Mouse (Mus musculus) gastrocnemius, postnatal 4 days (tissue): Measurements from ENCODE around the gene Pdzd2. TPM values are rescaled to one million over a fixed set of nuclear protein-coding genes. Genes with fewer than 3 reads are reported as not detected.

Source experiments
- DNase-seq, 2 experiments: peaks; one replicate each; pipeline ENCODE4 v3.0.0; 2021 to 2022; ENCODE audit warnings: low spot score in 2 of 2, mixed read lengths in 2 of 2
- total RNA-seq, 2 experiments: library from RNA; stranded (reverse); gene quantifications; 2 replicates each; pipeline ENCODE4 v1.2.3; 2021

Pdzd2 gene
- total RNA-seq, 2 experiments from 2014 or later, result 50.8 to 58.0 TPM

GRCm38 (mm10) chr15:12734221-12734620 lies 5.5 kb downstream of the Pdzd2 start:
- no peak for DNase-seq

GRCm38 (mm10) chr15:12732613-12733012 lies 7.1 kb downstream of the Pdzd2 start:
- DNase-seq, result no peak

GRCm38 (mm10) chr15:12728381-12728780 lies 11.3 kb downstream of the Pdzd2 start:
- DNase-seq, result no peak

DNA sequence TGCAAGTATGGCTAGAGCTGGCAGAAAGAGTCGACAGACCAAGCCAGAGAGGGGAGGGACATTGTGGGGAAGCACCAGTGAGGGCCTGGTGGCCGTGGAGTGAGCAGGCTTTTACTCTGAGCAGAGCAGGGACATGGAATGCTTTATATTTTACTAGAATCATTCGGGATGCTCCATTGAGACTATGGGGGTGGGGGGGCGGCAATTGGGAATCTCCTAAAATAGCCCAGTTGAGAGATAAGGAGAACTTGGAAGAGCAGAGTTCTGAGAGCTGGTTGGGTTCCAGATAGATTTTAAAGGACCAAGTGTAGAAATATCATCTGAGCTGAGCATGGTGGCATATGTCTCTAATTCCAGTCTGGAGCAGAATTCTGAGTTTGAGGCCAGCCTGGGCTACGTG lies 14.5 kb downstream of the Pdzd2 start:
- no peak for DNase-seq

DNA sequence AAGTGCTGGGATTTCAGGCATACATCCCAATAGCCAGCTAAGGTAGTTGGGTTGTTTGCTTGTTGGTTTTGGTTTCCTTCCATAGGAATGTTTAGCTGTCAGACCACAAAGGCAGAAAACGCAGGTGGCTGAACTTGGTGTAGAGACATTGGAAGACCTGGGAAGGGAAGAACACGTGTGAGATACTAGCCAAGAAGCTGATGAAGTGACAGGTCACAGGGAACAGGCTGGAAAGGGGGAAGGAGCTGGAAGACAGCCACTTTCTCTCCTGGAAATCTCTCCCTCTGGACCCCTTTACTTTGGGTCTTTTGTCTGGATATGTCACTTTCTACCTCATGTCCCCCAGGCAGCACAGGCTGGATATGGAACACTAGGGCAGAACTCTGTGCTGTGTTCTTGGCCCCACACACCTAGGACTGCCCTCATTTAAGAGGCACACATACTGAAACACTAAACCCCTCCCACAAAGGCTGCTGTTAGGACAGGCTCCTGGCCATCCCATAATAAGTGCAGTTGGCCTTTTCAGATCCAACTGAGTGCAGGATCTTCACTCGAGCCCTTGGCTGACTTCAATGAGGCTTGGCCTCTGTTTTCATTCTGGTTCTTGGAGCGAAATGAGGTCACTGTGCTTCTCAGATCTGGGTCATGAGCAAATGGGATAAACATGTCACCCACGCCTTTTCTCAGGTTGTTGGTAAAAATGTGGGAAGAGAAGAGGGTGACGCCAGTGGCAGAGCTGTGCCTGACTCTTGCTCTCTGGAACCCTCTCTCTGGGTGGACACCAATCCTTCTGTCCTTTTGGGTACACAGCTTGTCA lies 17.8 kb downstream of the Pdzd2 start:
- no peak for DNase-seq

GRCm38 (mm10) chr15:12718819-12719218 lies 20.9 kb downstream of the Pdzd2 start:
- DNase-seq, result no peak

DNA sequence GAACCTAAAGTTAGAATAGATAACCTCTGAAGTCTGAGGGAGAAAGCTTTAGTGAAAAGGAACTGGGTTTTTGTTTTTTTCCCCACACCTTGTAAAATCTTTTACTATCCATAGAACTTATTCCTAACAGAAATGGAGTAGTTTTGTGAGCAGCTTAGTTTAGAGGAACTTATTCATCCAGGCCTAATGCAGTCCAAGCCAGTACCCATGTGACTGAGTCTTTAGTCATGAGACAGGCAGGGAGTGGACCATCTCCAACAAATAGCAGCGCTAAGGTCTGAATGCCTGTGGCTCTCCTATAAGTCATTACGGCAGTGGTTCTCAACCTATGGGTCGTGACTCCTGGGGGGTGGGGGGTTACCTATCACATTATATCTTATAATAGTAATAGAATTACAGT lies 22.3 kb downstream of the Pdzd2 start:
- DNase-seq, result no peak

DNA sequence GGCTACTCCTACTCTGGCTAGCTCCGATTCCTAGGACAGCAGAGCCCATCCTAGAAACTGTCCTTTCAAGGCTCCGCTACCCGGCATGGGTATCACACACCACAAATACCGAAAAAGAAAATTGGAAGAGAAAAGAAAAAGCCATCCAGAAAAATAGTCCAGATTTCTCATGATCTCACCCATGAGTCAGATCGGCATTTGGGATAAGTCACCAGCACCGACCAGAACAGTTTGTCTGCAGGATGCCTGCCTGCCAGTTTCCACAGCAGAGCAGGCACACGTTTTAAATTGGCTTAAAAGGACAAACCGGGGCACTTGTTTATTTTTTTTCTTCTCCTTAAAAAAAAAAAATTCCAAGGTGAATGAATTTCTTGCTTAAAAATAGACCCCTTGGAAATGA lies 22.8 kb downstream of the Pdzd2 start:
- no peak for DNase-seq

DNA sequence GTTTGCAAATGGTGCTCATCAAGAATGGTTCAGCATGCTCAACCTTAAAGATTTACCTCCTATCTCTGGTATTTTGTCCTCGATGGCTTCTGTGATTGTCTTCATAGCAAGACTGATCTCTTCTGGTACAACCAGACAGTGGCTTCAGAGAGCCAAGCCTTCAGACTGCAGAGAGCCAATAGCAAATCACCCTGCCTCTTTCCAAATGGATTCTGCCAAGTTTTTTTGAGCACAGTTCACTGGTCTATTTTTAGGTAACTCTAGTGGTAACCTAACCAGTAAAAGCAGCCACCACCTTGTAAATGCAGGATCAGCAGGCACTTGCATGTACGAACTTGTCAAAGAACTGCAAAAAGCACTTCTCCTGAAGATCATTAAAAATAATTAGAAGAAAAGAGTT lies 25.4 kb downstream of the Pdzd2 start:
- no peak for DNase-seq

- no peak for DNase-seq
Observed at GRCm38 (mm10) chr15:12713216-12713615, 26.5 kb downstream of the Pdzd2 start.

GRCm38 (mm10) chr15:12710036-12710435 lies 29.7 kb downstream of the Pdzd2 start:
- DNase-seq, result peak in 1 of 2 experiments; percentile 39

DNA sequence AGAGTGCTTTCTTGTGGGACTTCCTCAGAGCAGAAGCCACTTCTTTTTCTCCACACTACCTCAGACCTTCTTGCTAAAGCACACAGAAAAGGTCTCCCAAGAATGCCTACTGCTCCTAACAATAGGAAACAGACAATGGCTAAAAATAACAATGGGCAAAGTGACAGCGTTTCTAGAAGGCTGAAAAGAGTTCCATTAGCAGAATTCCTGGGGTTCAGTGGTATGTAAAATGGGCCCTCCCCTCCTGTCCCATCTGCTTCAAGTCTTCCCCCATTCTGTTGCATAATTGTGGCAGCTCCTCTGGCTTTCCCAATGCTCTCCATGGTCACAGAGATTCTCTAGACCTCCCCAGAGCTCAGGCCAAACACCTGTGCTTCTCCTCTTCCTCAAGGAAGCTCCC lies 31.4 kb downstream of the Pdzd2 start:
- no peak for DNase-seq

DNA sequence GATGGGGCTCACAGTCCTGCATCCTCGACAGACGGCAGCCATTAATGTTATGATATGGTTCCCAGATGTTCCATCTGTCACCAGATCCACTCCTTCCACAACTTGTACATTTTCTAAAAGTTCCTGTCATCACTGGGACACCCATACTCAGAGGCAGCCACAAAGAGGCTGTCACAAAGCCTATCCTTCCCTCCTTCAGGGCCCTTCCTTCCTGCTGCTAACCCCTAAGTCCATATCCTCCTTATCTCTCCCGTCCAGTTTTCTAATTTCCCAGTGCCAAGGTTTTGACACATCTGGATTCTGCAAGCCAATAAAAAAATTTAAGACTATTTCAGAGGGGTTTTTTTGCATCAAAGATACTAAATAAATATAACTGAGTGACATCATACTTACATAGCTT lies 32.8 kb downstream of the Pdzd2 start:
- DNase-seq, result no peak

- DNase-seq, result no peak
Observed at GRCm38 (mm10) chr15:12700367-12700766, 39.4 kb downstream of the Pdzd2 start.

DNA sequence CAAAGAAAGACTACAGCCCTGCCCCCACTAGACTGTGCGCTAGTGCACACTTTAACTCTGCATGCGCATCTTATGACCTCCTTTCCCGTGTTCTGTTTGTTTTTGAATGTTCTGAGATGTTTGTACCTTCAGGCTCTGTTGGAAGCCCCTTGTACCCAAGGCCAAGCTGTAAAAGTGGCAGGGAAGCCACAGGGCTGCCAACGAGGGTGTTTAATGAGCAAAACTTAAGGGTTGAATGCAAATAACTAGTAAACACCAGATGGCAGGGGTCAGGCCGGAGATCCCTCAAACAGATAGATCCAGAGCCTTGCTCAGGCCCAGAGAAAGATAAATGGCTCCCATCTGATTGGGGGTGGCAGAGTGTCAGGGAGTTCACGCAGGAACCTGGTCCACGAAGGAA lies 42.0 kb downstream of the Pdzd2 start:
- DNase-seq, result no peak

- DNase-seq, result no peak
Observed at GRCm38 (mm10) chr15:12696889-12697288, 42.8 kb downstream of the Pdzd2 start.

DNA sequence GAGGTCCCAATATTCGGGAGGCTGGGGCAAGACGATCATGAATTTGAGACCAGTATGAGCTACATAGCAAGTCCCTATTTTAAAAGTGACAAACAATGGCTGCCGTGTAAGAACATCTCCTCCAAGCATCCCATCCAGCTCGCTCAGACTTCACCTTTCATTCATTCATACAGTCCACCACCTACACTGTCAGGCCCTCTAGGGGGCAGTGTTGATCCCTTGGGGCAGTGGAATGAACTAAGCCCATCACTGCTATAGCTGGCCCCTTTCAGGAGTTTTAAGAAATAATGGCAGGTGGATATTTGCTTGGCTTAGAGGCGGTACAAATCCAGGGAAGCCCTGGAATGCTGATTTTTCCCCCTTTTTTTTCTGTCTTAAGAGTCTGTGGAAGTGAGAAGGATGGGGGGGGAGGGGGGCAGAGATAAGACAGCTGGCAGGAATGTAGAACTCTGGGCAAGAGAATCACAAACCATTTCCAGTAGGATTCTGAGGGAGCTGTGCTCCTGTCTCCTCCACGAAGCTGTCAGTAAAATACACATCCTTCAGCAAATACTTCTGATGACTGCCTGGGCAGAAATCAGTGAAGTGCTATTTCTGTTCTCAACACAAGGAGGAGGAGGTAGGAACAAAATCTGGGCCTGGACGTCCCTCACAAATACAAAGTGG lies 49.9 kb downstream of the Pdzd2 start:
- no peak for DNase-seq

DNA sequence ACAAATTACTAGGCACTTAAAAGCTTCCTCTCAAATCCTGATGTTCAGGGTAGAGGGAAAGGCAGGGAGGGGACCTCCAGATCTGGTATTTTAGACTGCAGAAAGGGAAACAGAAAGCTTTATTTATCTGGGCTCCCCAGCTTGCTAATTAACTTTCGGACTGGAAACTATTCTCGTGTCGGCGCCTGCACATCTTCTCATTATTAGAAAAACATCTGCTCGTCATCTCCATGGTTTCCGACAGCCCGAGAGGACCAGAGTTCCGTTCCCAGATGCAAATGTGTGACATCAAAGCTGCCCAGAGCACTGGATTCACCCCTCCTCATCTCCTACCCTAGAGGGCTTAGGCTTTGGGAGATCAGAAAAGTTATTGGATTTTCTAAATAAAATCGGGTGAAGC lies 57.2 kb downstream of the Pdzd2 start:
- no peak for DNase-seq

DNA sequence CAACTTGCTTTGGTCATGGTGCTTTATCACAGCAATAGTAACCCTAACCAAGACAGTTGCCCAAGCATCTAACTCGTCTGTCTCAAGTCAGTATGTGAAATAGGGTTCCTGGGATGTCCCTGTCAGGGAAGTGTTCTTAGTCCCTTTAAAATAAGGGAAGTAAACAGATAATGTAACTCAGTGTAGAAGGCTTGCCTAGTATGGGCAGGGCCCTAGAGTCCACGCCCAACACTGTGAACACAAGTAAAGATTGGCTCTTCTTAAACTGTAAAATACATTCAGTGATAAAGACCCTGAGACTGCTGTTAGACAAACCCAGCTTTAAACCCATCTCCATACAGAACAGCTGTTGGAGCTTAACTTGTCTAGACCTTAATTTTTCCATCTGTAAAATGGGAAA lies 57.8 kb downstream of the Pdzd2 start:
- DNase-seq, result no peak

GRCm38 (mm10) chr15:12680750-12681149 lies 59.0 kb downstream of the Pdzd2 start:
- peak in 1 of 2 experiments; percentile 54 for DNase-seq

DNA sequence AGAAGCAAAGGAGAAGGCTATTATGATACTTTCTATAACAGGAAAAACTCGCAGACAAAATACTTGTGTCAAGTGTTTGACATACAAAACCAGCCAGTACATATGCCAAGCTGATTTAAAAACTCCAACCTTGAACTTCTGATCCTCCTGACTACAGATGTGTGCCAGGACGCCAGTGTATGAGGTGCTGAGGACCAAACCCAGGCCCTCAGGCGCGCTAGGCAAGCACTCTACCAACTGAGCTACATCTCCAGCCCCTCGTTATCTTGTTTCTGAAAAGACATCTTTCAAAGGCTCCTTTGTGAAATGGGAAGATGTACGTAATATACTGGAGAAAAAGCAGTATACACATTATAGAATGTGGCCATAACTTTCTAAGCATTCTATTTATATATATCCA lies 59.7 kb downstream of the Pdzd2 start:
- no peak for DNase-seq

DNA sequence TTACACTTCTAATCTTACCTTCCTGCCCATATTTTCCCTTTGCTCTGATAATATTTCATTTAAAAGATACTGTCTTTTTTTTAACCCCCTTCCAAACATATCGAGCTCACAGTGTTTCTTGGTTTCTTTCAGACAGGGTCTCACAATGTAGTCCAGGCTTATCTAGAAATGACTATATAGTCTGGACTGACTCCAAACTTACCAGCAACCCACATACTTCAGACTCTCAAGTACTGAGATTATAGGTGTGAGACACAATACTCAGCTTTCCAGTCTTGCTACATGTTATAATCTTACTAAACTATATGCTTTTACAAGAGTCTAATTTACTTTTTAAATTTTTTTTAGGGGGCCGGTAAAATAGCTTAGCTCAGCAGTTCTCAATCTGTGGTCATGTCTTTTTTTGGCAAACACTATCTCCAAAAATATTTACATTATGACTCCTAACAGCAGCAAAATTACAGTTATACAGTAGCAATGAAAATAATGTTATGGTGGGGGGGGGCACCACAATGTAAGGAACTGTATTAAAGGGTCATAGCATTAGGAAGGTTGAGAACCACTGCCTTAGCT lies 61.1 kb downstream of the Pdzd2 start:
- no peak for DNase-seq
